Mouse (Mus musculus) stomach, postnatal 0 days (tissue): Measurements from ENCODE around the gene Ptprn2.
A peak's percentile ranks its signal among the peaks of the same experiment; 100 is the strongest.

Source experiments
- CTCF ChIP-seq: IDR thresholded peaks from 2 replicates; pipeline ENCODE4 v1.5.1; 2016; ENCODE audit warnings: antibody characterized with exemption, low read depth, mild to moderate bottlenecking, moderate library complexity
- EP300 ChIP-seq: optimal IDR thresholded peaks from 2 replicates; pipeline ENCODE3; 2016; ENCODE audit warnings: antibody characterized with exemption

- TF ChIP-seq EP300 (no peak), CTCF (peak; percentile 69)
Observed at GRCm38 (mm10) chr12:116646771-116647170, 161.3 kb downstream of the Ptprn2 start.
